Mouse (Mus musculus): ENCODE data around the gene Pglyrp2. TPM values are rescaled to one million over a fixed set of nuclear protein-coding genes. Genes with fewer than 3 reads are reported as not detected.

Pglyrp2 gene
- total RNA-seq, 2 experiments from 2014 or later: 0.29 TPM; not detected in 1

DNA sequence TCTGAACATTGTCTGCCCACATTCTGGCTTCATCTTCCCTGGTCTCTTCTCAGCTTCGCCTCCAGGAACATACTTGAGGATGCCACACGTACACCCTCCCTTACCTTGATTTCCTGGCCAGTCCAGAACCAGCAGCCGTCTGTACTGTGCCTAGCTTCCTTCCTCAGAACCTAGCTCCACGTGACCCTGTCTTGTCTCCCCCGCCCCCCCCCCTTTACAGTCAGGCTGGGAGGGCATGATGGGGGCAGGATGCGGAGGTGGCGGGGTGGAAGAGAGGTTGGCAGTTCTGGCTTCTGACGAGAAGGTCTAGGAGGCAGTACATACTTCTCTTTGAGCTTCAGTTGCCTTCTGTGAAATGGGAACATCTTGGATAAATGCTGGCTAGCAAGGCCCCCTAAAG is 20.6 kb downstream of the Pglyrp2 start, which contains the start of gene Rasal3:
Gene Rasal3 (minus strand): TSS at position 167 of the 400 bp plus-strand sequence.
- no peak for DNase-seq
- intact Hi-C loops (cut with DNase I): no loop called here

DNA sequence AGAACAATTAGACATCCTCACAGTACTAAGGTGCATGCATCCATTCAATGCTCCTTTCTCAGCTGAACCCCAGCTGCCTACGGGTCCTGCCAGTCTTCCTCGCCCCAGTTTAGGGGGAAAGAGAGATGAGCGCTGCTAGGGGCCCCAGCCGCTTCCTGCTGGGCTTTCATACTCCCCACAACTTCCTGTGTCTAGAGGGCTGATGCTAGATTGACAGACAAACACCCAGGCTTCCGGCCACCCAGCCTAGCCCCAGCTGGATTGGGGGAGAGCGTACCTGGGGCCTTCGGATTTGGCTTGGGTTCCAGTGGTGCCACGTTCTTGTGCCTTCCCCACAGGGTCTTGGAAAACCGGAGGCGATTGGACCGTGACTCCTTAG is 21.2 kb downstream of the Pglyrp2 start:
- DNase-seq: no peak
- intact Hi-C loops (cut with DNase I): no loop called here

DNA sequence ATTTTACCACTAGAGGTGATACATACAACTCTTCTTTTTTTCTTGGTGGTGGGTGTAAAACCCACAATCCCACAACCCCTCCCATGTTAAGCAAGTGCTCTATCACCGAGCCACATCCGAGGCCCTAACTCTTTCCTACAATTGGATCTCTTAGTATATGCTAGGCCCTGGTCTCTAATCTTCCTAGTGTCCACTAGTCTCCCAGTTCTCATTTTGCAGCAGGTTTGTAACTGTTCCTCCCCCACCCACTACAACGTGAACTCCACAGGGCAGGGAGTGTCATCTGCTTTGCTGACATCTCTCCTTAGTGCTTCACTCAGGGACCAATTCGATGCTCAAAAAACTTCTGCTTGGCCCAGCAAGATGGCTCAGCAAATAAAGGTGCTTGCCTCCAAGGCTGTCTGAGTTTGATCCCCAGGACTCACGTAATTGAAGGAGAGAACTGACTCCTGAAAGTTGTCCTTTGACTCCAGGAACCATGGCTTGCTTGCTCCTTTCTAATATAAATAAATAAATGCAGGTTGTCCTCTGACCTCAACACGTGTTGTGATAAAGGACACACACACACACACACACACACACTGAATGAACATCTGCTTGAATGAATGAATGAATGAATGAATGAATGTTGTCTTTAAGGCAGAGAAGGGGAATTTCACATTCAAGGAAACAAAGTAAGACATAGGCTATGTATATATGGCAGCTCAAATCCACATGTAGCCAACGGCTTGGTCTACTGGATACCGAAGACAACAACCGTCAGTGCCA is 21.8 kb downstream of the Pglyrp2 start:
- DNase-seq: no peak
- intact Hi-C loops (cut with DNase I): no loop called here

DNA sequence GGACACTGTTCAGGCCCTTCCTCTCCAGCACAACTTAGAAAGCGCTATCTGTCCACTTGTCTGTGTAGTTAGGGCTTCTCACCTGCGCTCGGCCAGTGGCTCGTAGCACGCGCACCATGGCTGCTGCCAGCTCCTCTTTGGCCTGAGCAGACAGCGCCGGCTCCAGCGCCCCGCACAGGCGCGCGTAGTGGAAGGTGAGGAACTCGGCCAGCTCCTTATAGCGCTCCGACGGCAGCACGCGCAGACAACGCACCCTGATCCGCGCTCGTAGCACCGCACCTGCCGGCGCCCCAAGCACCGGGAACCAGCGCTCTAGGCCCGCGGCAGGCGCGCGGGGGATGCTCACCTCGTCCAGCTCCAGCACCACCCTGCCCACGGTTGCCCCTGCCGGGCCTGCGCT is 27.7 kb downstream of the Pglyrp2 start:
- no peak for DNase-seq
- intact Hi-C loops (cut with DNase I): no loop called here

DNA sequence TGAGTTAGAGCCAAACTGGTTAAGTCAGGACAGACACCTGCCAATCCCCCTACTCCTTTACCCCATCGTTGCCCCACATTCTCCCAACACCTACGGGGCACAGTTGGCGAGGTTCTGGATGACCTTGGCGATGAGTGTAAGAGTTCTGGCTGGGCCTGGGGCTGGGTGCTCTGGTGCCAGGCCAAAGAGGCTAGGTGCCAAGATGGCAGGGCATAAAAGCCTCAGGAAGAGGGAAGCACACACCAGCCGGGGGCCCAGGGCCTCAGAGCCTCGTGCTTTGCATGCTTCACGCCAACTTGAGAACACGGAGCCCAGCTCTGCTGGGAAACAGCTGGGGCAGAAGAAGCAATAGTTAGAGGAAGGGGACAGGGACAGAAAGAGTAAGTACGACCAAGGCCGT is 30.0 kb downstream of the Pglyrp2 start:
- DNase-seq: no peak
- intact Hi-C loops (cut with DNase I): no loop called here

DNA sequence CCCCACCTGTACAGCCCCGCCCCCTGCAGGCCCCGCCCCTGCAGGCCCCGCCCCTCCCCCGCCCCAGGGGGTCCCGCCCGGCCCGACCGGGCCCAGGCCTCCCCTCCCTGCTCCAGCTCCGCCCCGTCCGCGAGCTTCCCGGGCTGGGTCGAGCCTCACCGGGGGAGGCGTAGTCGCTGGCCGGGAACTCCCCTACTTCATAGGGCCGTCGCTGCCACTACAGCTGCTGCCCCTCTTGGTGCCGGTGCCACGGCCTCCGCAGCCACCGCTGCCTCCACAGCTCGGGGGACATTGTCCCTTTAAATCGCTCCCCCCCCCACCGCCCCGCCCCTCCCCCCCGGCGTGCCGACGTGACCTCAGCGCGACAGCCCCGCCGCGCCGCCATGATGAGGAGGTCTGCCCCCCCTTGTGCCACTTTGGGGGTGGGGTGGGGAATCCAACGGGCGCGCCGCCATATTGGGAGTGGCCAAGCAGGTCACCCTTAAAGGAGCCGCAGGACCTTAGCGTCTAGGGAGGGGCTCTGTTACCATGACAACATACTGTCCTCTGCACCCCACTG is 34.8 kb downstream of the Pglyrp2 start, which contains the start of gene Wiz:
Gene Wiz (minus strand): TSS at position 339 of the 559 bp plus-strand sequence.
- DNase-seq: peak; percentile 95 to 97

DNA sequence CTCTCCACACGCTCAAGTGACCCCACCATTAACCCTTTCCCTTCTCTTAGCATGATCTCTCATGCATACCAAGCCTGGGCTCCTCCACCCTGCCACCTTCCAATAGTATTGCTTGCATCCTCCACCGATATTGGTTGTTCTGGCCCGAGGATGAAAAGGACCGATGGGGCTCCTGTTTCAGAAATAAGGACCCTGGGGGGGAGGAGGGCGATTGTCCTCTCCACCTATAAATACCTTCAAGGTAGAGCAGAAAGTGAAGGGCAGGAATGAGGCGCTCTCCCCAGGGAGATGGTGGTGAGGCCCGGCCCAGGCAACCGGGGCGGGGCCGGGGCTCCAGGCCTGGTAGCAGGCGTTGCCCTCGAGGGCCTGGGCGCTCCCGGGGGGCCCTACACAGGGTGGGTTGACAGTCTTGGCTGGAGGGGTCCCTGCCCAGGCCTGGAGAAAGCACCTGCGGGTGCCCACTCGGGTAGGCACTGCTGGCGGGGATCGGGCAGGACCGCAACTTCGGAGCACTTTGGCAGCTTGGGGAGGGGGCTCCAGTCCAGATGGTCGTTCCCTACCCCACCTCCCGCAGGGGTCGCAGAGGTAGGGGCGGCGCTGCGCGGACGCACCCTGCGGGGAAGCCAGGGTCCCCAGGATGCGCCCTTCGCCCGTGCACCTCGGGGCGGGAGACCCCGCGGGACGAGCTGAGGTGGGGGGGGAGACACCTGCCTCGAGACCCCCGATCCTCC is 35.4 kb downstream of the Pglyrp2 start:
- intact Hi-C loops (cut with DNase I): loop anchor here (2.0 to 5.0 kb wide), 3 partner anchors 24 to 104 kb away; no protein-coding TSS in a partner anchor
- DNase-seq: peak in 1 of 2 experiments; percentile 53

More for the DNA sequence above, 34.8 kb downstream of the Pglyrp2 start, which contains the start of gene Wiz:
- intact Hi-C loops (cut with DNase I): loop anchor here (2.0 to 5.0 kb wide), 3 partner anchors 24 to 103 kb away; no protein-coding TSS in a partner anchor

DNA sequence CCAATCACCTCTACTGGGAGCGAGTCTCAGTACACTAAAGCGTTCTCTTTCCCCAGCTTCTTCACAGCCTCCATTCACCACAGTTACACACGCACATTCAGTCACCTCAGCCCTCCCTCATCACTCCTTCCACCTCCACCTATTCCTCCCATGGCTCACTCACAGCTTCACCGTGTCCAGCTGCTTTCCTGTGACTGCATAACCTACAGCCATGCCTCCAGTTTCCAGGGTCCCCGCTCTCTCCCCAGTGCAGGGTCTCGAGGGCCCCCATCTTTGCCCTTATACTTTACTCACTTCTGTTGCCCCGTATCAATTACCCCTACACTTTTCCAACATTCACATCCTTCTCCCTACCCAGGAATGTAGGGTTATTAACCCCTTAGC is 36.0 kb downstream of the Pglyrp2 start:
- intact Hi-C loops (cut with DNase I): loop anchor here (2.0 to 5.0 kb wide), 4 partner anchors 23 to 104 kb away; no protein-coding TSS in a partner anchor
- no peak for DNase-seq

DNA sequence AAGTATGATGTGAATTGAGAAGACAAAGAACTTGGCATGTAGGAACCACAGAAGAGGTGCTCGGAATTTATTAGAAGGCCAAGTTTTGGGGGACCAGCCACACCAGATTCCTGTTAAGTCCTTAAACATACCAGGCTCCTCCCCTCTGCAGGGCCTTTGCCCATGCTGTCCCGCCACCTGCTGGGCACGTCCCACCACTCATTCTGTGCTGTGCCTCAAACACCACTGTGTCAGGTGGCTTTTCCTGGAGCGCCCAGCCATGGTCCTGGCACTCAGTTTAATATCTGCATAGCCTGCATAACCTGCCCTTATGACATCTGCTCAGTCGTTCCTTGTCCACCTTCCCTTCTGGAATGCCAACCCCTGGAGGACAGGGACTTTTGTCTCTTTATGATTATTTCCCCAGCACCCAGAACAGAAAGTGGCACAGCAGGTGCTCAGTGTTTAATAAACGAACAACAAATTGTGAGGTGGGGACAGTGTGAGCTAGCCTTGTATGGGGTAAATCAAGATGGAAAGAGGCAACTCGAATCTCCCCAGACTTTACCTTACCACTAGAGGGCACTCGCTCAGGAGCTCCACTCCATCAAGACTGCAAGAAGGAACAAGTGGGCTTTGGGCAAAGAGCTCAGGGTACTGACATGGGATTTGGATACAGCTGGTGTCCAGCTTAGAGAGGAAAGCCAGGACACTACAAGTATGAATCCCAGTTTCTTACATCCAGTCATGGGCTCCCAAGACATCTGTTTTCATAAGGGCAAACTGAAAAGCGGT is 37.1 kb downstream of the Pglyrp2 start:
- intact Hi-C loops (cut with DNase I): loop anchor here (2.0 to 5.0 kb wide), 3 partner anchors 38 to 105 kb away; no protein-coding TSS in a partner anchor
- DNase-seq: no peak

DNA sequence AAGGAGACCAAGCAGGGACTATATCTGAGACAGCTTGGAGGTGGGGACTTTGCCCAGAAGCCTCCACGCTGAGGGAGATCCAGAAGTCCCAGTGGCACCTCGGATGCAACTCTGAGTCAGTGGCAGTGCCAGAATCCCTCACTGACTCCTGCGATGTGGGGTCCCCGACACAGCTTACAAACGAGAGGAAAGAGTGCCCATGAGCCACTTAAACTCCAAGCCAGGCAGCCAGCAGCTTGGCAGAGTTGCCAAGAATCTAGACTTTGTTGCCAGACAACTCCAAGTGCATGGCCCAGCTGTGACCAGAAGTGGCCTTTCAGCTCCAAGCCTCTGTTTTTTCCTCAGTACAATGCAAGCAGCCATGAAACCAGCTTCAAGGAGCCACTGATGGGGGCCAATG is 40.3 kb downstream of the Pglyrp2 start:
- DNase-seq: peak; percentile 63 to 71
- intact Hi-C loops (cut with DNase I): no loop called here

DNA sequence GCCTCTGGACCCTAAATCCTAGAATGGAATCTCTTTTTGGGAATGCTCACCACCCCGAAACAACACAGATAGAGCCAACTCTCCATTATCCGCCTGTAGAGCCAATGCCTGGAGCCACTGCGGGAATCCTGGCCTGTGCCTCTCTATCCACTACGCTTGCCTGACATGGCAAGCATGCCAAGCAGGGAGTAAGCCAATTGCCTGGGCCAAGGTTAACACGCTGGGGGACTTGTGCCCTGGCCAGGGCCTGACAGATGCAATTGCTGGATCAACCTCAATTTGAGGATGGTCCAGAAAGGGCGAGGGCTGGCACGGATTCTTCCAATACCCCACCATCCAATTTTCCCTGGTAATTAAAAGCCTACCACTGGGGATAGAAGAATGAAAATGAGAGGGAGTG is 41.4 kb downstream of the Pglyrp2 start:
- DNase-seq: peak; percentile 56 to 64
- intact Hi-C loops (cut with DNase I): no loop called here

DNA sequence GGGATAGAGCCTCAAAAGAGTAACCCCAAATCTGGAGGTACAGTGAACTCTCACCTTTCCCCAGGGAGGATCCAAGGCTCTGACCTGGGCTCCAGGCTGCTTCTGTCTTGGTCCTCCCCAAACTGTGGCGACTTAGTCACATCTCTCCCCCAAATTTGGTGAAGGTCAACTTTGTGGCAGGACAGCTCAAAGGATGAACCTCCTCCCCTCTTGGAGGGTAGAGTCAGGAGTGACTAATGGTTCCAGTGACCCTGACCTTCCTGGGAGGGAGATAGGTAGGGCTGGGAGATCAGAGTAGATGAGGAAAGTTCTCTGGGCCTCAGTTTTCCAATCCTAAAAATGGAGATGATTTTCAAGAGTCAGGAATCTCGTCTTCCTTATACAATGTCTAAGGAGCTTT is 45.2 kb downstream of the Pglyrp2 start:
- intact Hi-C loops (cut with DNase I): no loop called here
- DNase-seq: no peak

DNA sequence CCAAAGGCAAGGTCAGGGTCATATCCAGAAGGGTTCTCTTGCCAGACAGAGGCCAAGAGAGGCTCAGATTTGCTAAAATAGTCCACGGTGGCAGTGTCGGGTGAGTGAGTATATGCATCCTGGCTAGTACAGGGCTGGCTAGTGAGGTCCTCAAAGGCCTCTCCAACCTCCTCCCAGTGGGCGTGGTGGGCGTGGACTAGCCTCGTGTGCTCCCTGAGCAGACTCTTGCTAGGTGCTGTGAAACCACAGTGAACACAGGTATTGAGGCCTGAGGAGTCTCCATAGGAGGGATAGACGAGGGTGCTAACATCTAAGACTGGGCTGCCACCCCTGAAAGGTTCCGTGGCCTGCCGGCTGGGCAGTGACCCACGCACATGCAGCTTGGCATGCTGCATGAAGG is 46.8 kb downstream of the Pglyrp2 start:
- no peak for DNase-seq
- intact Hi-C loops (cut with DNase I): no loop called here

DNA sequence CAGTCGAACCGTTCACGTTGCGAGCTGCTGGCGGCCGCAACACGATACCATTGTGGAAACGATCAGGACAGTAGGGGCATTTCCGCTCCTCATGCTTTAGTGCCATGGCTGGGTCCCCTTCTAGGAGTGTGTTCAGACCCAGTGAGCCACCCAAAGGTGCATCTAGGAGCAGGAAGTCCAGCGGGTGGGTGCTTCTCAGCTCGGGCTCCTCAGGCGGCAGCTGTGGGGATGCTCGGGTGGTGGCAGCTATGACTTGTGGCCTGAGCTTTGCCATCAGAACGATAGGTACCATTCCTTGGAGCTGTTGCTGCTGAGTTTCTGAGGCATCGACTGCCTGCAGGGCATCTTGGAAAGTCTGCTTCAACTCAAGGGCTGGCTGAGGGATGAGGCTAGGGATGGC is 47.5 kb downstream of the Pglyrp2 start:
- intact Hi-C loops (cut with DNase I): no loop called here
- DNase-seq: no peak

DNA sequence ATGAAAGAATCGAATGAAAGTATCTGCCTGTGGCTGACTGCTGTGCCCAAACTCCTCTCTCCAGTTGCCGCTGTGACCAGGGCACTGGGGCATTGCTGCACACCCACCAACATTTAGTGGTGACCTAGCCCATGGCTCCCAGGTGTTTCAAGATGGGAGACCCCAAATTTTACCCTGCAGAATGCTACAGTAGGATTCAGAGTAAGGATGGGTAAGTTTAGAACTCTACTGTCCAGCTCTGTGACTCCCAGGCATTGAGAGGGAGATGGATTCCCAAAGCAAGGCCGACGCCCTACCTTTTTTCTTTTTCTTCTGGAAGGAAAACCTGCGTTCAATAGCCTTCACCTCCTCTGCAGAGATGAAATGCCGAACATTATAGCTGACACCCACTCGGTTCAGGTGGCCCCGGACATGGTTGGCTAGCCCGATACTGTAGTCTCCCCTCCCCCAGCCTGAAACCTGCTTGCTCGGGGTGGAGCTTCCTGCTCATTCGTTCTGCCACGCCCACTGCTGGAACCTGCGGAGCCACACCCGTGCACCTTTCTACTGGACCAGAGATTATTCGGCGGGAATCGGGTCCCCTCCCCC is 54.9 kb downstream of the Pglyrp2 start:
- DNase-seq: no peak
- intact Hi-C loops (cut with DNase I): loop anchor here (1.0 kb wide), 1 partner anchor 11 kb away; no protein-coding TSS in a partner anchor

DNA sequence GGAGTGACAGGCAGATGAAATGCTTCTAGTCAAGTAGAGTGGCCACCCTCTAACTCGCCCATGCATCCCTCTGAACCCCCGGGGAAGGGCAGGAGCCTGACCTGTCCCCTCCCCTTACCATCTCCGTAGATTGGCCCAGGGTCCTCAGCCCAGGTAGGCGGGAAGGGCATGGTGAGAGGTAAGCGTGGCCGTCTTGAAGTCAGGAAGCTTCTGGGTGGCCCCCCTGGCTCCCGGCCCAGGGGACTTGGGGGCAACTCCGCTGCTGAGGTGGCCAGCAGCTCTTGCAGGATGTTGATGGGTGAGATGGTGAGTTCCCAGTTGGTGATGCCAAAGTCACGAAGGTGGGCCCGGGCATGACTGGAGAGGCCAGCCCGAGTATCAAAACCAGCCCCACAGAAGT is 56.3 kb downstream of the Pglyrp2 start:
- intact Hi-C loops (cut with DNase I): loop anchor here (1.0 kb wide), 1 partner anchor 13 kb away; no protein-coding TSS in a partner anchor

DNA sequence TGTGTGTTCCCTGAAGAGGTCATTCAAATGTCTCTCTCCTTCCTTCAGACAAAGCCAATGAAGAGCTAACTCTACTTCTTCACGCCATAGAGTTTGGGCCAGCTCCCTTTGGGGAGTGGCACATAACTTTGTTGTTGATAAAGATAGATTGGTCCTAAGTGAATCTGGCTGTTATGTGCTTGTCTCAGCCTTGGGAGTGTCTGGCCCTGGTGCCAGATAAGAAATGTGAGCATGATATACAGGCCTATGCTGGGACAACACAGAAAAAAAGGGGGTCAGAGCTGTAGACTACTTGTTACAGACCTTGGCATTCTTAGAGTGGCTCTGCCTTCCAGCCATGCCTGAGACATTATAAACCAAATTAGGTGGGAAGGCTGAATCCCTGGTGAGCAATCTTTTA is 58.7 kb downstream of the Pglyrp2 start:
- no peak for DNase-seq
- intact Hi-C loops (cut with DNase I): loop anchor here (2.0 kb wide), 1 partner anchor 24 kb away; the partner anchor contains the start of gene Wiz

More for the DNA sequence above, 56.3 kb downstream of the Pglyrp2 start:
- DNase-seq: no peak

DNA sequence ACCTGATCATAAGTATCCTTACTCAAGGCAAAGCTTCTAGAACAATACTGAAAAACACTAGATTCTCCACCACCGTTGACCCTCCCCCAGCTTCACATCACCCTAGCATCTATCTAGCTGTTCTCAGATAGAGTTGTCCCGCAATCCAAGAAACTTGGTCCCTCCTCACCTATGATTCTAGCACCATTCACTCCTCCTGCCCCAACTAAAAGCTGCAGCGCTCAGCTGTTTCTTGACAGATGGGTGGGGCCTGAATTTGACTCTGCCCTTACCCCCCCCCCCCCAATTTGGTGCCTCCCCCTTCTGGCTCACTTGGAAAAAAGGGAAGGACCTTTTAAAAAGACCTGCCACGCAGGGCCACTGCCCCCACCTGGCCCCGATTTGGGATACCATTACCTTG is 59.1 kb downstream of the Pglyrp2 start:
- no peak for DNase-seq
- intact Hi-C loops (cut with DNase I): loop anchor here (2.0 kb wide), 1 partner anchor 24 kb away; the partner anchor contains the start of gene Wiz

DNA sequence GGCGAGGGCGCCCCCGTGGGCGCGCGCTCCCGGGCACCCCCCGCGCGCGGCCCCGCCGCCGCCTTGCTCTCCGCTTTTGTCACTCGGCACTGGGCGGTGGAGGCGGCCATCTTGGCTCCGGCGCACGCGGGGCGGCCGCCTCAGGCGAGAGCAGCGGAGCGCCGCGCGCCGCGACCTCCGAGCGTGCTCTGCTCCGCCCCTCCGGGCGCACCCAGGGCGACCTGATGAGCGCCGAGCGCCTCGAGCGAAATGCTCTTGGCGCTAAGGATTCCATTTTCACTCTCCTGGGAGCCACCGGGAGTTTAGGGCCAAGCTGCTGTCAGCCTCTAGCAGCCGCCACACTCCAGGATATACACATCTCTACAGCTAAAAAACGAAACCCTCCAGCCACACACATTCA is 59.6 kb downstream of the Pglyrp2 start:
- intact Hi-C loops (cut with DNase I): loop anchor here (2.0 kb wide), 1 partner anchor 24 kb away; the partner anchor contains the start of gene Wiz
- peak; percentile 93 to 95 for DNase-seq

Measured in heart, postnatal 10 days (tissue).